Mouse (Mus musculus) bone marrow, adult 2 months (tissue): ENCODE results near the gene Gm17455. TPM values are rescaled to one million over a fixed set of nuclear protein-coding genes. Genes with fewer than 3 reads are reported as not detected.

ENCODE experiments used
- H3K27ac ChIP-seq: fragments of 200-500 bp; 2 replicates; pipeline ENCODE4 v1.5.1; 2012; ENCODE audit warnings: low read depth, mild to moderate bottlenecking, control low read depth, inconsistent platforms, low read length; ENCODE audit not compliant: control insufficient read depth, poor library complexity, insufficient read depth
- H3K4me1 ChIP-seq: fragments of 200-500 bp; 2 replicates; pipeline ENCODE4 v1.6.1; 2011; ENCODE audit warnings: low read length; ENCODE audit not compliant: control insufficient read depth, insufficient read depth
- H3K4me3 ChIP-seq: fragments of 200-500 bp; replicated peaks from 2 replicates; pipeline ENCODE3; 2011; ENCODE audit warnings: mild to moderate bottlenecking, low read depth, low read length, control low read depth; ENCODE audit not compliant: control insufficient read depth
- CTCF ChIP-seq: fragments of 200-500 bp; IDR thresholded peaks from 2 replicates; pipeline ENCODE4 v1.5.1; 2011; ENCODE audit warnings: low read length, control low read depth; ENCODE audit not compliant: control insufficient read depth, insufficient read depth
- POLR2A ChIP-seq: fragments of 200-500 bp; IDR thresholded peaks from 2 replicates; pipeline ENCODE4 v1.6.1; 2011; ENCODE audit warnings: low read depth, mild to moderate bottlenecking, control low read depth, low read length, borderline replicate concordance; ENCODE audit not compliant: control insufficient read depth
- WGBS: fragments of 180-500 bp; shearing (Covaris S2); methylation state at CpG from one replicate; pipeline ENCODE4 v1.1.7; 2018; 5-methylcytosine and 5-hydroxymethylcytosine counted together
- polyA plus RNA-seq: library from polyadenylated mRNA; stranded (reverse); fragments of >200 nt; gene quantifications from 2 replicates; pipeline ENCODE4 v1.2.4, GENCODE M21; 2011; ENCODE audit warnings: low replicate concordance; ENCODE audit not compliant: missing spikeins, insufficient read depth, insufficient read length

The Gm17455 gene
- polyA plus RNA-seq, 1 experiment: 6.0 TPM

- WGBS: 71% methylated on average over 8 of the region's 8 CpGs
- H3K4me1 ChIP-seq: no peaks in the 10 kb centered on the region
- H3K27ac ChIP-seq: no peak overlapping the region
- H3K4me3 ChIP-seq: no peak overlapping the region
- TF ChIP-seq POLR2A (no peak), CTCF (no peak)
These were observed 45.6 kb downstream of the Gm17455 start for GRCm38 (mm10) chr10:60445031-60445593.

GRCm38 (mm10) chr10:60447186-60447585 is 47.7 kb downstream of the Gm17455 start:
- TF ChIP-seq POLR2A (no peak), CTCF (no peak)
- no peaks in the 10 kb centered on the region for H3K4me1 ChIP-seq
- H3K4me3 ChIP-seq: no peak overlapping the region
- H3K27ac ChIP-seq: no peak overlapping the region
- WGBS: 82% methylated on average over 12 of the region's 12 CpGs

Other genes with a start within 250 kb of the Gm17455 start
- gene Chst3, start 180.5 kb upstream of the Gm17455 start, polyA plus RNA-seq: 11.9 and 16.5 TPM in 2 replicates
- gene Psap, start 122.1 kb upstream of the Gm17455 start, polyA plus RNA-seq: 271 and 453 TPM in 2 replicates
- 39.7 and 97.9 TPM in 2 replicates for gene Vsir, start 52.9 kb upstream of the Gm17455 start, polyA plus RNA-seq